Mouse (Mus musculus): ENCODE data around the gene Ano9.

Gene Ano9

GRCm38 (mm10) chr7:141117636-141118035 is at the start of gene Ano9:
TSS of gene Ano9 (minus strand) at chr7:141117806.
- in situ Hi-C loops (cut with MboI; ENCODE audit: unreplicated experiment in 2 of 2): no loop called here

- in situ Hi-C loops (cut with MboI; ENCODE audit: unreplicated experiment in 2 of 2): loop anchor here in 1 of 2 experiments (5.0 kb wide), 1 partner anchor 33 kb away; no protein-coding TSS in a partner anchor
Observed at GRCm38 (mm10) chr7:141164850-141165249, 47.2 kb upstream of the Ano9 start.

- in situ Hi-C loops (cut with MboI; ENCODE audit: unreplicated experiment in 2 of 2): no loop called here
Observed at GRCm38 (mm10) chr7:141164397-141164796, 46.8 kb upstream of the Ano9 start.

- in situ Hi-C loops (cut with MboI; ENCODE audit: unreplicated experiment in 2 of 2): no loop called here
Observed at GRCm38 (mm10) chr7:141155362-141155761, 37.8 kb upstream of the Ano9 start.

GRCm38 (mm10) chr7:141148639-141149038 is 31.0 kb upstream of the Ano9 start:
- in situ Hi-C loops (cut with MboI; ENCODE audit: unreplicated experiment in 2 of 2): no loop called here

GRCm38 (mm10) chr7:141147044-141147443 is 29.4 kb upstream of the Ano9 start:
- in situ Hi-C loops (cut with MboI; ENCODE audit: unreplicated experiment in 2 of 2): no loop called here

- in situ Hi-C loops (cut with MboI; ENCODE audit: unreplicated experiment in 2 of 2): no loop called here
Observed at GRCm38 (mm10) chr7:141146043-141146595, 28.5 kb upstream of the Ano9 start.

- in situ Hi-C loops (cut with MboI; ENCODE audit: unreplicated experiment in 2 of 2): no loop called here
Observed at GRCm38 (mm10) chr7:141145403-141145802, 27.8 kb upstream of the Ano9 start.

- in situ Hi-C loops (cut with MboI; ENCODE audit: unreplicated experiment in 2 of 2): no loop called here
Observed at GRCm38 (mm10) chr7:141144650-141145049, 27.0 kb upstream of the Ano9 start.

GRCm38 (mm10) chr7:141143861-141144260 is 26.3 kb upstream of the Ano9 start:
- in situ Hi-C loops (cut with MboI; ENCODE audit: unreplicated experiment in 2 of 2): no loop called here

GRCm38 (mm10) chr7:141143112-141143511 is 25.5 kb upstream of the Ano9 start:
- in situ Hi-C loops (cut with MboI; ENCODE audit: unreplicated experiment in 2 of 2): no loop called here

GRCm38 (mm10) chr7:141141326-141141725 is 23.7 kb upstream of the Ano9 start:
- in situ Hi-C loops (cut with MboI; ENCODE audit: unreplicated experiment in 2 of 2): no loop called here

GRCm38 (mm10) chr7:141131904-141132755 is 14.5 kb upstream of the Ano9 start:
- in situ Hi-C loops (cut with MboI; ENCODE audit: unreplicated experiment in 2 of 2): loop anchor here in 1 of 2 experiments (5.0 kb wide), 1 partner anchor 35 kb away; no protein-coding TSS in a partner anchor

GRCm38 (mm10) chr7:141131024-141131820 is 13.6 kb upstream of the Ano9 start:
- in situ Hi-C loops (cut with MboI; ENCODE audit: unreplicated experiment in 2 of 2): loop anchor here in 1 of 2 experiments (5.0 kb wide), 1 partner anchor 36 kb away; no protein-coding TSS in a partner anchor

- in situ Hi-C loops (cut with MboI; ENCODE audit: unreplicated experiment in 2 of 2): no loop called here
Observed at GRCm38 (mm10) chr7:141123517-141123856, 5.9 kb upstream of the Ano9 start.

- in situ Hi-C loops (cut with MboI; ENCODE audit: unreplicated experiment in 2 of 2): no loop called here
Observed at GRCm38 (mm10) chr7:141122689-141123516, 5.3 kb upstream of the Ano9 start.

GRCm38 (mm10) chr7:141122245-141122644 is 4.6 kb upstream of the Ano9 start, which contains the start of gene Ptdss2:
TSS of gene Ptdss2 (plus strand) at chr7:141122382.
- in situ Hi-C loops (cut with MboI; ENCODE audit: unreplicated experiment in 2 of 2): no loop called here

GRCm38 (mm10) chr7:141121051-141121531 is 3.5 kb upstream of the Ano9 start:
- in situ Hi-C loops (cut with MboI; ENCODE audit: unreplicated experiment in 2 of 2): no loop called here

GRCm38 (mm10) chr7:141120605-141121004 is 3.0 kb upstream of the Ano9 start:
- in situ Hi-C loops (cut with MboI; ENCODE audit: unreplicated experiment in 2 of 2): no loop called here

GRCm38 (mm10) chr7:141119487-141119886 is 1.9 kb upstream of the Ano9 start:
- in situ Hi-C loops (cut with MboI; ENCODE audit: unreplicated experiment in 2 of 2): no loop called here
